In the genomic region with DNA sequence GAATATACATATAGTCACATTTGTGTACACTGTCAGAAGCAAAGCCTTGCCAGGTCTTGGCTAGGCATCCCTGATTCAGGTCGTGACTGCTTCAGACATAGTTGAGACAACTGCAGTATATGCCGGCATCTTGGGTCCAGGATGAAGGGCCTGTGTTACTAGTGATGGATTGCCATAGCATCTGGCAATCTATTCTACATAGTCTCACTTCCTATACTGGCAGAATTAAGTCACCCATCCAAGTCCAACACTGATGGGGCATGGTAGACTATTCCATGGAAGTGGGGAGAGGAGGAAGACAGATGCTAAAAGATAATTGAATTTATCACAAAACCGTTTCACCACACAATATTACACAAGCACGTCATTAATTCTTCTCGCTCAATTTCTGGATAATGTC, we compare ENCODE assay signal across 33 mouse cellular contexts.
"Had no signal": no experiment of that assay in that cellular context is flagged by ENCODE, and none has a peak within 500 bp of the region (broad histone marks: within the 10 kb centered on the region; RNA-seq: fewer than 3 reads in every experiment).

No protein-coding gene starts in this region.

- H3K27ac ChIP-seq: limb, embryonic 10.5 days; limb, embryonic 12.5 days; limb, embryonic 13.5 days; limb, embryonic 15.5 days; liver, embryonic 12.5 days; liver, embryonic 13.5 days; liver, embryonic 14.5 days; liver, embryonic 15.5 days; lung, embryonic 15.5 days; macrophage; midbrain, embryonic 10.5 days; midbrain, embryonic 12.5 days; midbrain, embryonic 13.5 days; midbrain, embryonic 15.5 days; neural tube, embryonic 12.5 days; neural tube, embryonic 13.5 days had no signal

- DNase-seq: left cerebral cortex, postnatal 4 days; liver; liver, embryonic 13.5 days; liver, postnatal 0 days; lung, adult 18-20 months; lung, adult 2 months; lung, embryonic 14.5 days; lung, postnatal 10 days; lung, postnatal 14 days; lung, postnatal 36 days; lung, postnatal 4 days; midbrain, embryonic 14.5 days had no signal

- H3K4me2 ChIP-seq: limb, embryonic 12.5 days; limb, embryonic 13.5 days; limb, embryonic 15.5 days; liver, embryonic 11.5 days; liver, embryonic 12.5 days; liver, embryonic 13.5 days; liver, embryonic 15.5 days; lung, embryonic 14.5 days; lung, embryonic 15.5 days; midbrain, embryonic 11.5 days; midbrain, embryonic 12.5 days; midbrain, embryonic 13.5 days; midbrain, embryonic 15.5 days; neural tube, embryonic 12.5 days; neural tube, embryonic 13.5 days had no signal

- H3K27me3 ChIP-seq: limb, embryonic 12.5 days; limb, embryonic 13.5 days; limb, embryonic 15.5 days; liver, embryonic 12.5 days; liver, embryonic 13.5 days; liver, embryonic 15.5 days; lung, embryonic 15.5 days; megakaryocyte, embryonic 14.5 days; midbrain, embryonic 12.5 days; midbrain, embryonic 13.5 days; midbrain, embryonic 15.5 days; neural tube, embryonic 12.5 days; neural tube, embryonic 13.5 days had no signal

- H3K4me1 ChIP-seq: limb, embryonic 10.5 days; limb, embryonic 12.5 days; limb, embryonic 13.5 days; limb, embryonic 15.5 days; liver, embryonic 12.5 days; liver, embryonic 13.5 days; liver, embryonic 15.5 days; lung, embryonic 15.5 days; megakaryocyte, embryonic 14.5 days; midbrain, embryonic 10.5 days; midbrain, embryonic 12.5 days; midbrain, embryonic 13.5 days; midbrain, embryonic 15.5 days; neural tube, embryonic 12.5 days; neural tube, embryonic 13.5 days had no signal

- ATAC-seq: liver, embryonic 12.5 days; liver, postnatal 0 days; lung, postnatal 0 days; midbrain, embryonic 13.5 days; midbrain, embryonic 15.5 days; midbrain, embryonic 16.5 days had no signal

- H3K4me3 ChIP-seq: limb, embryonic 10.5 days; limb, embryonic 12.5 days; limb, embryonic 13.5 days; limb, embryonic 15.5 days; liver, embryonic 12.5 days; liver, embryonic 13.5 days; liver, embryonic 15.5 days; lung, embryonic 15.5 days; megakaryocyte, embryonic 14.5 days; midbrain, embryonic 10.5 days; midbrain, embryonic 12.5 days; midbrain, embryonic 13.5 days; midbrain, embryonic 15.5 days; myocyte; neural tube, embryonic 12.5 days; neural tube, embryonic 13.5 days had no signal

- H3K9ac ChIP-seq: limb, embryonic 12.5 days; limb, embryonic 13.5 days; limb, embryonic 15.5 days; liver, embryonic 12.5 days; liver, embryonic 13.5 days; liver, embryonic 14.5 days; liver, embryonic 15.5 days; liver, postnatal 0 days; lung, embryonic 14.5 days; lung, embryonic 15.5 days; midbrain, embryonic 12.5 days; midbrain, embryonic 13.5 days; midbrain, embryonic 15.5 days; neural tube, embryonic 12.5 days; neural tube, embryonic 13.5 days had no signal

- H3K9me3 ChIP-seq: limb, embryonic 10.5 days; limb, embryonic 12.5 days; limb, embryonic 13.5 days; limb, embryonic 15.5 days; liver, embryonic 12.5 days; liver, embryonic 13.5 days; liver, embryonic 15.5 days; lung, embryonic 15.5 days; midbrain, embryonic 10.5 days; midbrain, embryonic 12.5 days; midbrain, embryonic 13.5 days; midbrain, embryonic 15.5 days; neural tube, embryonic 12.5 days; neural tube, embryonic 13.5 days had no signal

- H3K36me3 ChIP-seq: limb, embryonic 10.5 days; limb, embryonic 12.5 days; limb, embryonic 13.5 days; limb, embryonic 15.5 days; liver, embryonic 12.5 days; liver, embryonic 13.5 days; liver, embryonic 15.5 days; lung, embryonic 15.5 days; midbrain, embryonic 10.5 days; midbrain, embryonic 12.5 days; midbrain, embryonic 13.5 days; midbrain, embryonic 15.5 days; neural tube, embryonic 12.5 days; neural tube, embryonic 13.5 days had no signal
